Mouse (Mus musculus): ENCODE data around the gene Aldh1l1. TPM values are rescaled to one million over a fixed set of nuclear protein-coding genes. Genes with fewer than 3 reads are reported as not detected.

Gene Aldh1l1
- polyA plus RNA-seq (2014; fragmentation: Illumina TruSeq; extraction: RNeasy Lipid Tissue Mini Kit (QIAGEN cat#74804); ENCODE audit: low replicate concordance) = 2.2 TPM

GRCm38 (mm10) chr6:90486176-90486921, at the start of gene Aldh1l1:
Gene Aldh1l1, plus strand, starts transcription at chr6:90486427.

GRCm38 (mm10) chr6:90462181-90462706, 24.0 kb upstream of the Aldh1l1 start, which contains the start of gene Klf15:
Gene Klf15, plus strand, starts transcription at chr6:90462576.

GRCm38 (mm10) chr6:90604533-90605297, 118.5 kb downstream of the Aldh1l1 start, which contains the start of gene Slc41a3:
Gene Slc41a3, plus strand, starts transcription at chr6:90604725.

Other genes starting within 250 kb of the Aldh1l1 start
- gene Vmn1r54, start 240.1 kb upstream of the Aldh1l1 start, polyA plus RNA-seq (2014; fragmentation: Illumina TruSeq; extraction: RNeasy Lipid Tissue Mini Kit (QIAGEN cat#74804); ENCODE audit: low replicate concordance) = not detected
- not detected for gene BC048671, start 185.2 kb upstream of the Aldh1l1 start, polyA plus RNA-seq (2014; fragmentation: Illumina TruSeq; extraction: RNeasy Lipid Tissue Mini Kit (QIAGEN cat#74804); ENCODE audit: low replicate concordance)
- not detected for gene Chst13, start 161.2 kb upstream of the Aldh1l1 start, polyA plus RNA-seq (2014; fragmentation: Illumina TruSeq; extraction: RNeasy Lipid Tissue Mini Kit (QIAGEN cat#74804); ENCODE audit: low replicate concordance)
- gene Uroc1, start 153.1 kb upstream of the Aldh1l1 start, polyA plus RNA-seq (2014; fragmentation: Illumina TruSeq; extraction: RNeasy Lipid Tissue Mini Kit (QIAGEN cat#74804); ENCODE audit: low replicate concordance) = not detected
- 8.7 TPM for gene Zxdc, start 116.9 kb upstream of the Aldh1l1 start, polyA plus RNA-seq (2014; fragmentation: Illumina TruSeq; extraction: RNeasy Lipid Tissue Mini Kit (QIAGEN cat#74804); ENCODE audit: low replicate concordance)
- not detected for gene Cfap100, start 57.6 kb upstream of the Aldh1l1 start, polyA plus RNA-seq (2014; fragmentation: Illumina TruSeq; extraction: RNeasy Lipid Tissue Mini Kit (QIAGEN cat#74804); ENCODE audit: low replicate concordance)
- 2.5 TPM for gene Klf15, start 23.9 kb upstream of the Aldh1l1 start, polyA plus RNA-seq (2014; fragmentation: Illumina TruSeq; extraction: RNeasy Lipid Tissue Mini Kit (QIAGEN cat#74804); ENCODE audit: low replicate concordance)
- gene Slc41a3, start 118.3 kb downstream of the Aldh1l1 start, polyA plus RNA-seq (2014; fragmentation: Illumina TruSeq; extraction: RNeasy Lipid Tissue Mini Kit (QIAGEN cat#74804); ENCODE audit: low replicate concordance) = not detected